Mouse (Mus musculus) embryonic facial prominence, embryonic 10.5 days (tissue): ENCODE measurements around the gene Ktn1. TPM values are rescaled to one million over a fixed set of nuclear protein-coding genes. Genes with fewer than 3 reads are reported as not detected.

Source experiments
- DNase-seq: peaks from one replicate; pipeline ENCODE4 v3.0.0-alpha.2; 2017; ENCODE audit warnings: low spot score
- H3K27ac ChIP-seq: fragments of 300-500 bp; sonication (generic); replicated peaks from 2 replicates; pipeline ENCODE4 v1.5.1; 2016; ENCODE audit warnings: mild to moderate bottlenecking
- H3K27me3 ChIP-seq: fragments of 300-500 bp; sonication (generic); replicated peaks from 2 replicates; pipeline ENCODE4 v1.6.1; 2016; ENCODE audit warnings: low read depth, mild to moderate bottlenecking; ENCODE audit not compliant: poor library complexity, severe bottlenecking
- H3K36me3 ChIP-seq: fragments of 300-500 bp; sonication (generic); replicated peaks from 2 replicates; pipeline ENCODE4 v1.6.1; 2016; ENCODE audit warnings: mild to moderate bottlenecking, moderate library complexity
- H3K4me1 ChIP-seq: fragments of 300-500 bp; sonication (generic); 2 replicates; pipeline ENCODE4 v1.6.1; 2016
- H3K4me3 ChIP-seq: fragments of 300-500 bp; sonication (generic); 2 replicates; pipeline ENCODE4 v1.5.1; 2016; ENCODE audit warnings: mild to moderate bottlenecking, moderate library complexity
- H3K9me3 ChIP-seq: fragments of 300-500 bp; sonication (generic); 2 replicates; pipeline ENCODE4 v1.6.1; 2016; ENCODE audit warnings: mild to moderate bottlenecking
- WGBS: fragments of 180-500 bp; shearing (Covaris S2); methylation state at CpG from one replicate; pipeline ENCODE4 v1.1.7; 2016; 5-methylcytosine and 5-hydroxymethylcytosine counted together
- polyA plus RNA-seq: library from polyadenylated mRNA; unstranded; fragments of >200 nt; fragmentation: Nextera tagmentation; extraction: Ambion mirVana; gene quantifications from 2 replicates; pipeline ENCODE4 v1.2.1, GENCODE M21; 2016

Ktn1 gene
- polyA plus RNA-seq, 1 experiment from 2014 or later, result 61.2 TPM

DNA sequence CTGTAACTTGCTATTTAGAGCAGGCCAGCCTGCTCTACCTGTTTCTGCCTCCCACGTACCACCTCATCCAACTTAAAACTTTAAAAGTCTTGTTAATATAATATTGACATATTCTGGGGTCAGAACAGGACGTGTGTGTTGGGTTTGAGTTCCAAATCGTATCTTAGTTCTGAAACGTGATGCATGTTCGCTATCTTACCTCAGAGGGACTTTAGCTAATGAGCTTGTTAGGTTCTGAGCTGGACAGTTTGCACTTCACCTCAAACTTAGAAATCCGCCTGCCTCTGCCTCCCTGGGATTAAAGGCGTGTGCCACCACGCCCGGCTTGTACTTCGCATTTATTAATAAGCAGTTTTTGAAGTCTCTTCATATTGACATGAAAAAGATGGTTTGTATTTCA, 34.6 kb downstream of the Ktn1 start:
- peaks cover 98% of the 10 kb centered on the region for H3K36me3 ChIP-seq
- no peaks in the 10 kb centered on the region for H3K9me3 ChIP-seq
- H3K4me1 ChIP-seq, result no peaks in the 10 kb centered on the region
- no peak overlapping the region for H3K4me3 ChIP-seq
- H3K27ac ChIP-seq, result no peak overlapping the region
- 93% methylated on average over 10 of the region's 10 CpGs for WGBS
- no peak for DNase-seq
- H3K27me3 ChIP-seq, result no peaks in the 10 kb centered on the region

DNA sequence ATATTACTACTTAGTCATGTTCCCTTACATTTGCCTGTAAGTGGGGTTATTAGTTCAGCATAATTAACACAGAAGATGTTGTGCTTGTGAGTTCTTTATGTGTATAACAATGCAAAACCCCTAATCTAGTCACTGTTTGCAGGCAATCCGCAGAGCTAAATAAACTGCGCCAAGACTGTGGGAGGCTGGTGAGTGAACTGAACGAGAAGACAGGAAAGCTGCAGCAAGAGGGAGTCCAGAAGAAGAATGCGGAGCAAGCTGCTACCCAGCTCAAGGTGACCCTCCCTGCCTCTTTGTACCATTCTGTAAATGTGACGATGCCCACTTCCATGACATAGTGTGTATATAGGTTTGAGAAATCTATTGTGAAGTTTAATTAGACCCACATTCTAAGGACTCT, 36.3 kb downstream of the Ktn1 start:
- Histone ChIP-seq H3K27me3 (no peaks in the 10 kb centered on the region), H3K9me3 (no peaks in the 10 kb centered on the region), H3K4me1 (no peaks in the 10 kb centered on the region), H3K27ac (no peak overlapping the region), H3K36me3 (peaks cover 98% of the 10 kb centered on the region), H3K4me3 (no peak overlapping the region)
- DNase-seq, result no peak
- 96% methylated on average over 5 of the region's 5 CpGs for WGBS

DNA sequence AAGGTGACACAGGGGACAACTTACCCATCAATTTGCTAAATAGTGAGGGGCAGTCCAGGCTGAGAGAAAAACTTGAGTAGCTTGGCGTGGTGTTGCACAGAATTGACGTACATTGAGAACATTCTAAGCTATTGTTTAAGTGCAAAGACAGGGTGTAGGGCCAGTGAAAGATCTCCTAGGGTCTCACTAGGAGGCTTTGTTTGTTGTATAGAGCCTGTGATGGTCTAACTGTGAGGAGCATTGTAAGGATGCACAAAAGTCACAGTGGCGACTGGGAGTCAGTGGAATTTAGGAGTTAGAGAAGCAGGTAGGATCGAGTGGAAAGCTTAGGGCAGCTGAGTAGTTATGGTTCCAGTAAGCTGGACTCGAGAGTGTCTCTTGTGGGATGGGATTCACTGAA, 50.9 kb downstream of the Ktn1 start:
- no peak for DNase-seq
- H3K27me3 ChIP-seq, result no peaks in the 10 kb centered on the region
- no peaks in the 10 kb centered on the region for H3K4me1 ChIP-seq
- no peak overlapping the region for H3K27ac ChIP-seq
- peaks cover 86% of the 10 kb centered on the region for H3K36me3 ChIP-seq
- no peak overlapping the region for H3K4me3 ChIP-seq
- H3K9me3 ChIP-seq, result no peaks in the 10 kb centered on the region
- WGBS, result 77% methylated on average over 5 of the region's 5 CpGs

DNA sequence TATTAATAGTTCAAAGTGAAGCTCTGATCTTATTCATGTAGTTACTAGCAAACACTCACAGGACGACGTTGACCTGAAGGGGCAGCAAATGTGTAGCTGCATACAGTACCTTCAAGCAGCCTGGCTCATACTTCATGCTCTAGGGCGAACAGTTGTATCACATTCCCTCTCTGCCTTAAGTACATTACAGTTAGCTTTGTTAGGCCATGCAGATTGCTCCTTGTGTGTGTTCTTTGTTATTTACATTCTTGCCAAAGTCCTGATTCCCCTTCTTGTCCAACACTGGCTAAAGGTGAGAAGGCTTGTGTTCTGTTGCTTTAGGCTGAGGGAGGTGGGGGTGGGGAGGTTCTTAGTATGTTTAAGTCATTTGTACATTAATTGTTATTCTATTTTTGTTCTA, 61.3 kb downstream of the Ktn1 start:
- no peaks in the 10 kb centered on the region for H3K27me3 ChIP-seq
- 81% methylated on average over 3 of the region's 3 CpGs for WGBS

DNA sequence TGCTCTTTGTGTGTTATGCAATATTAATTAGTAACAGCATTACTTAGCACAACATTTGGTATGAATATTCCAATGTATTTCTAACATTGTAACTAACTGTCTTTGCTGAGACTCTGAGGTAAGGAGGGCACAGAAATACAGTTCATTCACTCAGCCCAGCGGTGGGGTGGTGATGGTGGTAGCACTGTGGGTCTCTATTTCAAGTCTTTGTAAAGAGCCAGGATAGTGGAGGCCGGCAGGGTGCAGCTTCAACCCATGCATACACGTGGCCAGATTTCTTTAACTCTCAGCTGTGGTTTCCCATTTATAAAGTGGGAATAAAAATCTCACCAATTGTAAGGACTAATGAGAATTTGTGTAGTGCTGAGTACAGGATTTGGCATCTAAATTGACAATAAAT, 67.5 kb downstream of the Ktn1 start:
- Histone ChIP-seq H3K4me1 (no peaks in the 10 kb centered on the region), H3K27me3 (no peaks in the 10 kb centered on the region), H3K4me3 (no peak overlapping the region), H3K27ac (no peak overlapping the region), H3K36me3 (peaks cover 67% of the 10 kb centered on the region), H3K9me3 (no peaks in the 10 kb centered on the region)
- WGBS, result 87% methylated on average over 3 of the region's 3 CpGs
- DNase-seq, result no peak

More for the DNA sequence above, 61.3 kb downstream of the Ktn1 start:
- H3K4me1 ChIP-seq, result no peaks in the 10 kb centered on the region
- H3K36me3 ChIP-seq, result peaks cover 91% of the 10 kb centered on the region
- no peak overlapping the region for H3K4me3 ChIP-seq
- no peak for DNase-seq
- H3K27ac ChIP-seq, result no peak overlapping the region
- H3K9me3 ChIP-seq, result no peaks in the 10 kb centered on the region

DNA sequence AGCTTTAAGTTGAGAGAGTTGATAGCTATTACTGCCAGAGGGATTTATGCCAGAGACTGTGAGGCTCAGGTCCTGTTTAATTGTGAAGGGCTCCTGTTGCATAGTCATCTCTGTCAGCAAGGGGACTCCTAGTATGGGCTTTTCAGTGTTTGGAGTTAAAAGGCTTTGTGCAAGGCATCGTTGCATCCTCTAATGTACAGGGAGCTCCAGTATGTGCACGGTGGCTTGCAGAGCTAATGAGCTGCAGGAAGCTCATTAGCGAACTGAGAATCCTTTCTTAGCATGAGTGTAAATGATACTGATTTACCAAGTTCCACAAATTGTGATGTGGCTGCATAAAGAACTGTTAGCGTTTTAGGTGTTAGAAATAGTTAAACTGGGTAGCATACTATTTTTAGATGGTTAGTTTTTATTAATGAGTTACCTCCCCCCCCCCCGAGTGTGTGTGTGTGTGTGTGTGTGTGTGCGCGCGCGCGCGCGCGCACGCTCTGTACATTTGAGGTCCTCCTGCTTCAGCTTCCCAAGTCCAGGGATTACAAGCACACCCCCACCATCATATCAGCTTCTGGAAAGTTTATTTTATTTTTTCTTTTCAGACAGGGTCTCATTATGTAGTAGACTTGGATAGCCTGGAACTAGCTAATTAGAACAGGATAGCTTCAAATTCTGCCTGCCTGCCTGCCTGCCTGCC, 69.8 kb downstream of the Ktn1 start:
- no peak overlapping the region for H3K27ac ChIP-seq
- H3K36me3 ChIP-seq, result peaks cover 58% of the 10 kb centered on the region
- no peaks in the 10 kb centered on the region for H3K27me3 ChIP-seq
- no peaks in the 10 kb centered on the region for H3K4me1 ChIP-seq
- whole genome bisulfite sequencing, result 92% methylated on average over 14 of the region's 14 CpGs
- no peak overlapping the region for H3K4me3 ChIP-seq
- no peak for DNase-seq
- no peaks in the 10 kb centered on the region for H3K9me3 ChIP-seq

DNA sequence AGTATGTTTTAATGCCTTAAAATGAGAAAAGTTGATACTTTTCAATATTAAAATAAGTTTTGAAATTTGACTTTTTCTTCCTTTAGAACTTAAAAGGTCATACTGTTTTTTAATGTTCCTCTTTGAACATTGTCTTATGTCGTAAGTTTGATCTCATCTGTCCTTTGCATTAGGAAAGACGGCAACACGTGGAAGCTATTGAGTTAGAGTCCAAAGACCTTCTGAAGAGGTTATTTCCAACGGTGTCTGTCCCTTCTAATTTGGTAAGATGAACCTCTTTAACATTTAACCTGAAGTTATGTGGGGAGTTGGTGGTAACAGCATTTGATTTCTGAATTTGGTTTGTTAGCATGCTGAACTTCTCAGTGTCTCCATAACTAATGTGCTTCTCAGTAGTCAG, 71.8 kb downstream of the Ktn1 start:
- no peak for DNase-seq
- H3K36me3 ChIP-seq, result peaks cover 61% of the 10 kb centered on the region
- no peak overlapping the region for H3K4me3 ChIP-seq
- WGBS, result 82% methylated on average over 4 of the region's 4 CpGs
- H3K9me3 ChIP-seq, result no peaks in the 10 kb centered on the region
- H3K27ac ChIP-seq, result no peak overlapping the region
- no peaks in the 10 kb centered on the region for H3K27me3 ChIP-seq
- no peaks in the 10 kb centered on the region for H3K4me1 ChIP-seq

DNA sequence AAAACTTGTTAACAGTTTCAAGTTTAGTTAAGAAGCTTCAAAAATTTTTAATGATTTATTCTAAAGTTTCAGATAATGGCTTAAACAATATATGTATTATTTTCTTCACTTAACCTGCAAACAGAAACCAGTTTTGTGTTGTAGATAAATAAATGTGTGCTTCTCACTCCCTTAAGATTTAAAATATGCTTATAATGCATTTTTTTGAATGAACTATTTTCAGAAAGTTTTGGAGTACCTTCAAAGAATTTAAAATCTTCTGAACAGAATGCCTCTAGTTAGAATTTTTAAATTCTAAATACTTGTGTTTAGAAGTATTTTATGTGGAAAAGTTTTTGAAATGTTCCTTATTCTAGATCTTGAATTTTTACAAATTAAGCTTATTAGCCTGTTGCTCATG, 74.8 kb downstream of the Ktn1 start:
- peaks cover 68% of the 10 kb centered on the region for H3K36me3 ChIP-seq

DNA sequence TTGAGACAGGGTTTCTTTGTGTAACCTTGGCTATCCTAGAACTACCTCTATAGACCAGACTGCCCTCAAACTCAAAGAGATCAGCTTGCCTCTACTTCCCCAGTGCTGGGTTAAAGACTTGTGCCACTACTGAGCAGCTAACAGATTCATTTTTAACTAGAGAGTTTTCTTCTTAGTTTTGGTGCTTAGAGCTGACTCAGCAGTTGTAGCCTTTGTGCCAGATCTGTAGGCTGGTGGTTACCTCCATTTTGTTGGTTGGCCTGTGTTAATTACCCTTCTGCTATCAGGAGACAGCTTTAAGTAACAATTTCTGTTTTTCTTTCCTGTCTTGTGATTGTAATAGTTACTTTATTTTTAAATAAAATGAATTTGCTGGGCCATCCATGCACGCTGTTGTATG, 80.3 kb downstream of the Ktn1 start:
- Histone ChIP-seq H3K27me3 (no peaks in the 10 kb centered on the region), H3K4me1 (no peaks in the 10 kb centered on the region), H3K4me3 (no peak overlapping the region), H3K36me3 (peaks cover 97% of the 10 kb centered on the region), H3K27ac (no peak overlapping the region), H3K9me3 (no peaks in the 10 kb centered on the region)
- 96% methylated on average over 1 of the region's 1 CpGs for WGBS
- DNase-seq, result no peak

More for the DNA sequence above, 74.8 kb downstream of the Ktn1 start:
- Histone ChIP-seq H3K9me3 (no peaks in the 10 kb centered on the region), H3K4me1 (no peaks in the 10 kb centered on the region), H3K4me3 (no peak overlapping the region), H3K27ac (no peak overlapping the region), H3K27me3 (no peaks in the 10 kb centered on the region)
- DNase-seq, result no peak

DNA sequence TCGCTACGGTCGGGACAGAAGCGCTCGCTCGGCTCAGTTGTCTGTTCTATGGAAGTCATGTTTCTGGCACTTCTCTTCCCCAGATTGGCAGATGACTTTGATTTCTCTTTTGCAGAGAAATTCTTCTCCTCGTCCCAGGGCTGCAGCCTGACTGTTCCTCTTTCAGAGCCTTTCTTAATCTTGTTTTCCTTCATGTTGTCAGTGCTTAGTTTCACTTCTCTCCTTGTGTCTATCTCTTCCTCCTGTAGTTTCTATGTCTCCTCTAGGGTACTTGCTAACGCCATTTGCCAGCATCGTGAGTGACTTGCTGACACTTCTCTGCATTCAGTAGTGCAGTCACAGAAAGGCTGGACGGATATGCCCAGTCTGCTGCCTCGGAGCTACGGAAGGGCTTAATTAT, 87.1 kb downstream of the Ktn1 start:
- no peak for DNase-seq
- Histone ChIP-seq H3K4me3 (no peak overlapping the region), H3K9me3 (no peaks in the 10 kb centered on the region), H3K27ac (no peak overlapping the region), H3K36me3 (peaks cover 91% of the 10 kb centered on the region), H3K4me1 (no peaks in the 10 kb centered on the region), H3K27me3 (no peaks in the 10 kb centered on the region)
- WGBS, result 93% methylated on average over 12 of the region's 12 CpGs

DNA sequence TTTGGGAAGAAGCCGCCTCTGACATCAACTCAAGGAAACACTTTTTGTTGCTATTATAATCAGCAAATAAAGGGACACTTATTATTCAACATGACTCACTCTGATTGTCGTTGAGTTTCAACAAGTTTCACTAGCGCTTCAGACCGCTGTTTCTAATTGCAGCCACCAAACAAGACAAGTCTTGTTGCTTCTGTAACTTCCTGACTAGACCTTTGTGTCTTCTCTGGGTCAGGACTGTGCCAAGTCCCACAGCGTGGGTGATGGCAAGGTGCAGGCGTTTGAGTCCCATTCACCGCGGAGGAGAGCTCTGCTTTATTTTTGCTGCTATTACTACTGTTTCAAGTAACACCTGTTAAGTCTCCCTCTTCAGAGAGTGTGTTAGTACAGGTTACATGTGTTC, 88.2 kb downstream of the Ktn1 start:
- 94% methylated on average over 8 of the region's 8 CpGs for WGBS
- Histone ChIP-seq H3K9me3 (no peaks in the 10 kb centered on the region), H3K4me3 (no peak overlapping the region), H3K27ac (no peak overlapping the region), H3K36me3 (peaks cover 87% of the 10 kb centered on the region), H3K27me3 (no peaks in the 10 kb centered on the region), H3K4me1 (no peaks in the 10 kb centered on the region)
- no peak for DNase-seq

DNA sequence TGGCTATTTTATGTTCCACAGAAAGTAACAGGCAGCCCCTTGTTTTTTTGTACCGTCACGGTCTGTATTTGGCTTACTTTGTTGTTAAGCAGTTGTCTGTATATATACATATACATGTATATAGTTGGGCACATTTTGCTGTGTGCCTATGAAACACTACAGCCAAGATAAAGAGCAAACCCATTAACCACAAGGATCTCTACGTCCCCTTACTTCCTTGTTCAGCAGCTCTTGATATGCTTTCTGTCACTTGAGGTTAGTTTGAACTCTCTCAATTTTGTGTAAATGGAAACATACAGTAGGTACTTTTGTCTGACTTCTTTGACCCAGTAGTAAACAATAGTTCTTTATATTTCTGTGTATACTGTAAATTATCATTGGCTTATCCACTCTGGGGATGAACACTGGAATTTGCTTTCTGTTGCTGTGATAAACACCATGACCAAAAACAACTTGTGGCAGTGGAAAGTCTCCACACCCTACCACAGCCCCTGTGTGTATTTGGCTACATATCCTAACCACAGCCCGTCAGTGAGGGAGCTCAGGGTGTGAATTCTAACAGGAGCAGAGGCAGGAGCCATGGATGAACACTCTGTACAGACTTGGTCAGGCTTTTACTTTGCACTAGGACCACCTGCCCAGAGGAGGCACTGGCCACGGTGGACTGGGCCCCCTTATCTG, 92.2 kb downstream of the Ktn1 start:
- H3K4me1 ChIP-seq, result peaks cover 9% of the 10 kb centered on the region
- DNase-seq, result no peak
- no peak overlapping the region for H3K27ac ChIP-seq
- H3K4me3 ChIP-seq, result no peak overlapping the region
- 93% methylated on average over 5 of the region's 5 CpGs for WGBS
- no peaks in the 10 kb centered on the region for H3K9me3 ChIP-seq
- no peaks in the 10 kb centered on the region for H3K27me3 ChIP-seq
- peaks cover 61% of the 10 kb centered on the region for H3K36me3 ChIP-seq

DNA sequence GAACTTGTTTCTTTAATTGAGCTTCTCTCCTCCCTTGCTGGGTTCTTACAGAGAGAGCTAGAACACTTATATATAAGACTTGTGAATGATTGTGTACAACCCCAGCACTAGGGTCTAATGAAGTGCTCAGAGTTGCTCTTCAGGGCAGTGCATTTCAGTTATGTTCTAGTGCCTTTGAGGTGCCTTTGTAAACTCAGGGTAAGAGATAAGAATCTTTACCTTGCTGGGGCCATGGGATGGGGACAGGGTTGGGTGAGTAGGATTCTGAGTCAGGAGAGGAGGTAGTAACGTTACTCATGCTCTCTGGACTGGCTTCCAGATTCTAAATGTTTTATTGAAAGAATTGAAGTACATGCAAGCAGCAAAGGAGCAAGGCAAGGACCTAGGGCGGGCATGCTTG, 92.8 kb downstream of the Ktn1 start:
- H3K27me3 ChIP-seq, result no peaks in the 10 kb centered on the region
- H3K4me3 ChIP-seq, result no peak overlapping the region
- H3K36me3 ChIP-seq, result peaks cover 55% of the 10 kb centered on the region
- DNase-seq, result no peak
- peaks cover 12% of the 10 kb centered on the region for H3K4me1 ChIP-seq
- no peak overlapping the region for H3K27ac ChIP-seq
- 87% methylated on average over 2 of the region's 2 CpGs for WGBS
- H3K9me3 ChIP-seq, result no peaks in the 10 kb centered on the region
